Mouse (Mus musculus) heart, adult 2 months (tissue): ENCODE data around the gene Gm49661. TPM values are rescaled to one million over a fixed set of nuclear protein-coding genes. Genes with fewer than 3 reads are reported as not detected.

ENCODE experiments used
- DNase-seq, 2 experiments: peaks; one replicate each; pipeline ENCODE4 v3.0.0; 2021
- H3K27ac ChIP-seq: fragments of 200-600 bp; 2 replicates; pipeline ENCODE4 v1.8.1; 2022
- H3K27me3 ChIP-seq: fragments of 200-500 bp; 2 replicates; pipeline ENCODE4 v1.6.1; 2012; ENCODE audit warnings: mild to moderate bottlenecking, low read length, inconsistent platforms, mixed read lengths; ENCODE audit not compliant: control insufficient read depth, insufficient read depth
- H3K36me3 ChIP-seq: fragments of 200-500 bp; 2 replicates; pipeline ENCODE4 v1.6.1; 2012; ENCODE audit warnings: low read length, inconsistent platforms; ENCODE audit not compliant: control insufficient read depth, insufficient read depth
- H3K4me1 ChIP-seq: fragments of 200-500 bp; 2 replicates; pipeline ENCODE4 v1.6.1; 2011; ENCODE audit warnings: low read length; ENCODE audit not compliant: control insufficient read depth, insufficient read depth
- H3K4me3 ChIP-seq: fragments of 200-600 bp; 2 replicates; pipeline ENCODE4 v1.8.1; 2022
- H3K79me2 ChIP-seq: fragments of 200-500 bp; replicated peaks from 2 replicates; pipeline ENCODE4 v1.6.1; 2012; ENCODE audit warnings: mild to moderate bottlenecking, inconsistent platforms, low read length, moderate library complexity, mixed read lengths; ENCODE audit not compliant: control insufficient read depth, insufficient read depth
- H3K9ac ChIP-seq: fragments of 200-500 bp; 2 replicates; pipeline ENCODE4 v1.6.1; 2012; ENCODE audit warnings: low read depth, mild to moderate bottlenecking, control low read depth, inconsistent platforms, low read length, mixed read lengths
- CTCF ChIP-seq: fragments of 200-600 bp; IDR thresholded peaks from 2 replicates; pipeline ENCODE4 v1.8.1; 2022; ENCODE audit warnings: antibody characterized with exemption, mild to moderate bottlenecking, moderate library complexity
- EP300 ChIP-seq: fragments of 200-500 bp; IDR thresholded peaks from 2 replicates; pipeline ENCODE4 v1.6.1; 2011; ENCODE audit warnings: low read depth, low read length, control low read depth; ENCODE audit not compliant: insufficient read depth
- POLR2A ChIP-seq: fragments of 200-500 bp; IDR thresholded peaks from 2 replicates; pipeline ENCODE4 v1.6.1; 2011; ENCODE audit warnings: mild to moderate bottlenecking, low read depth, low read length, control low read depth; ENCODE audit not compliant: insufficient read depth
- WGBS: fragments of 180-500 bp; shearing (Covaris S2); methylation state at CpG from one replicate; pipeline ENCODE4 v1.1.7; 2018; 5-methylcytosine and 5-hydroxymethylcytosine counted together
- intact Hi-C: fragments of 180-260 bp; cut with DNase I; formaldehyde crosslinking; loops from one replicate; pipeline ENCODE4 v1.15.1; 2025
- polyA plus RNA-seq: library from polyadenylated mRNA; depleted of rRNA; stranded (reverse); fragments of >200 nt; gene quantifications from 2 replicates; pipeline ENCODE4 v1.2.3, GENCODE M21; 2012
- total RNA-seq, 2 experiments: library from RNA; stranded (reverse); gene quantifications; 2 replicates each; pipeline ENCODE4 v1.2.3; 2021

Gene Gm49661
- total and polyA plus RNA-seq, 3 experiments: 1.3 to 2.1 TPM; not detected in 1

GRCm38 (mm10) chr8:84990349-84990748 lies 21.1 kb upstream of the Gm49661 start, which contains the start of gene Hook2:
Gene Hook2, plus strand, starts transcription at chr8:84990603.
- peak; percentile 98 for TF ChIP-seq EP300
- TF ChIP-seq CTCF: peak; percentile 63
- TF ChIP-seq POLR2A: peak; percentile 87
- intact Hi-C loops: no loop called here
- H3K4me1 ChIP-seq: peaks cover 8% of the 10 kb centered on the region
- H3K27me3 ChIP-seq: no peaks in the 10 kb centered on the region
- no peaks in the 10 kb centered on the region for H3K79me2 ChIP-seq
- no peaks in the 10 kb centered on the region for H3K36me3 ChIP-seq
- peak within 1 kb of the TSS; percentile 89 for H3K27ac ChIP-seq
- peak within 1 kb of the TSS; percentile 58 for H3K4me3 ChIP-seq
- peak within 1 kb of the TSS; percentile 64 for H3K9ac ChIP-seq
- WGBS: under 1% methylated on average over 28 of the region's 28 CpGs
- DNase-seq: peak; percentile 96 to 97

DNA sequence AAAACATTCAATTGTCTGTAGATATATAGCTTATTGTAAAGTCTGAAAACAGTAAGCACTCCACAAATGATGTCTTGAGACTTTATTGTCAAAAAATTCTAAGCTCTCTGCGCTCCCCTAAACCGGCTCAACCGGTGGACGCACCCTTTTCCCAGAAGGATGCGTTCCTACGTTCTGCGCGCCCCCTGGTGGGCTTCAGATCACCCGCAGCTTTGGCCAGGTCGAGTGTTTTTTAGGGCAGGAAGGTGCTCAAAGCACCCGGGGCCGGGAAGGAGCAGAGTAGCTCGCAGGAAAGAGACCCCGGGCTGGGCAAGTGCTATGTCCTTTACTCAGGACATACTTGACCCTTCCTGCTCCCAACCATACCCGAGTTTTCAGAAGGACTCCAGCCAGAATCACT lies 20.6 kb upstream of the Gm49661 start:
- DNase-seq: peak; percentile 93 to 95
- H3K27me3 ChIP-seq: no peaks in the 10 kb centered on the region
- under 1% methylated on average over 15 of the region's 15 CpGs for WGBS
- peak overlapping the region; percentile 58 for H3K4me3 ChIP-seq
- no peaks in the 10 kb centered on the region for H3K79me2 ChIP-seq
- peak; percentile 89 for TF ChIP-seq EP300
- TF ChIP-seq POLR2A: no peak
- peak; percentile 67 for TF ChIP-seq CTCF
- intact Hi-C loops: loop anchor here (1.0 to 2.0 kb wide), 2 partner anchors 16 to 325 kb away; no protein-coding TSS in a partner anchor
- H3K36me3 ChIP-seq: no peaks in the 10 kb centered on the region
- H3K27ac ChIP-seq: peak overlapping the region; percentile 89
- peaks cover 10% of the 10 kb centered on the region for H3K4me1 ChIP-seq
- peak overlapping the region; percentile 64 for H3K9ac ChIP-seq

DNA sequence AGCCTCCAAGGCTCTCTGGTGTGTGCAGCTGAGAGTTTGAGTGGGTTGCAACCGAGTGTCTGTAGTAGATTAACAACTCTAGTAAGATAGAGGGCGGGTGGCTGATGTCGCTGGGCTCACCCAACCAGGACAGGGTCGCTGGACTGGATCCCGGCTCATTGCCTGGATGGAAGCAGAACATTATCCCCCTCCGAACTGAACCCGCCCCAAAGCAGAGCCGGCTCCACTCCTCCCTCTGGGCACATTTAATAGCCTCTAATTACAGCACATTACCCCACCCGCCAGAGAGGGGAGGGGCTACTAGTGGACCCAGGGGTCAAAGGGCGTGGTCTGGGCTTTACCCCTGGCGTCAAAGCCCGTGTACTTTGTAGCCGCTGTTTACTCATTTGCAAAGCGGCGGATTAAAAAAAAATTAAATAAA lies 20.1 kb upstream of the Gm49661 start:
- Histone ChIP-seq H3K27me3 (no peaks in the 10 kb centered on the region), H3K4me3 (peak overlapping the region; percentile 0; the same call in 1 of the 2 replicates), H3K27ac (peak overlapping the region; percentile 89), H3K4me1 (peaks cover 13% of the 10 kb centered on the region), H3K36me3 (no peaks in the 10 kb centered on the region), H3K79me2 (no peaks in the 10 kb centered on the region), H3K9ac (no peak overlapping the region)
- peak; percentile 69 to 75 for DNase-seq
- TF ChIP-seq EP300: no peak
- no peak for TF ChIP-seq POLR2A
- no peak for TF ChIP-seq CTCF
- intact Hi-C loops: loop anchor here (1.0 to 2.0 kb wide), 2 partner anchors 15 to 325 kb away; no protein-coding TSS in a partner anchor
- 16% methylated on average over 15 of the region's 15 CpGs for WGBS

DNA sequence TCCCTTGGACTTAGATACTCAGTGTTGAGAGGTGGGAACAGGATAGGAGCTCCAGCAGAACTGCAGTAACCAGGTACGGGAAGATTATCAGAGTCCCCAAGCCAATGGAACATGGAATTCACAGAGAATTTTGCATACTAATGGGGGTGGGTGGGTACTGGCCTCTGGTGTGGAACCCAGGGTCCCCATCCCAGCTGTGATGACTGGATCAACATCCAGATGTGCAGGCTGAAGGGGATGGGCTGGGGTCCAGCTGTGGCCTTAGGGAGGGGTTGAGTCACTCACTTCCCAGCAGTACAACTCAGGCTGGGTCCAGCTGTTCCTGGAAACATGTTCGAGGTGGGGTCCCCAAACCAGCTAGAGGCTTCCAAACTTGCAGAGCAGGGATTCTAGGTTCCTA lies 18.7 kb upstream of the Gm49661 start:
- intact Hi-C loops: loop anchor here (2.0 kb wide), 1 partner anchor 323 kb away; no protein-coding TSS in a partner anchor
- Histone ChIP-seq H3K27me3 (no peaks in the 10 kb centered on the region), H3K4me3 (no peak overlapping the region), H3K27ac (no peak overlapping the region), H3K79me2 (no peaks in the 10 kb centered on the region), H3K4me1 (peaks cover 17% of the 10 kb centered on the region), H3K36me3 (no peaks in the 10 kb centered on the region), H3K9ac (no peak overlapping the region)
- WGBS: 66% methylated on average over 2 of the region's 2 CpGs
- TF ChIP-seq POLR2A (no peak), CTCF (no peak)
- peak; percentile 58 to 61 for DNase-seq

DNA sequence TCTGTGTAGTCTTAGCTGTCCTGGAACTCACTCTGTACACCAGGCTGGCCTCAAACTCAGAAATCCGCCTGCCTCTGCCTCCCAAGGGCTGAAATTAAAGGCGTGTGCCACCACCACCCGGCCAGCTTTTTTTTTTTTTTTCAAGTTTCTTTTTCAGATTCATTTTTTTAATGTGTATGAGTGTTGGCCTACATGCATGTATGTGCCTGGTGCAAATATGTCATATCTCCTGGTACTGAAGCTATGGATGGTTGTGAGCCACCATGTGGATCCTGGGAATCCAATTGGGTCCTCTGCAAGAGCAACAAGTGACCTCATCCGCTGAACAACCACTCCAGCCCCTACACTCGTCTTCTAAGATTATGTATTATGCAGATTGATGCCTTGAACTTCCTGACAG lies 18.2 kb upstream of the Gm49661 start:
- Histone ChIP-seq H3K79me2 (no peaks in the 10 kb centered on the region), H3K27me3 (no peaks in the 10 kb centered on the region), H3K36me3 (no peaks in the 10 kb centered on the region), H3K9ac (no peak overlapping the region), H3K4me1 (peaks cover 17% of the 10 kb centered on the region), H3K4me3 (no peak overlapping the region), H3K27ac (no peak overlapping the region)
- intact Hi-C loops: no loop called here
- no peak for DNase-seq
- 88% methylated on average over 5 of the region's 5 CpGs for WGBS
- TF ChIP-seq CTCF: no peak
- TF ChIP-seq POLR2A: no peak
- TF ChIP-seq EP300: no peak

GRCm38 (mm10) chr8:84986379-84986945 lies 17.2 kb upstream of the Gm49661 start:
- peaks cover 17% of the 10 kb centered on the region for H3K4me1 ChIP-seq
- H3K9ac ChIP-seq: peak overlapping the region; percentile 57
- 36% methylated on average over 8 of the region's 8 CpGs for WGBS
- peak overlapping the region; percentile 87 for H3K27ac ChIP-seq
- H3K27me3 ChIP-seq: no peaks in the 10 kb centered on the region
- H3K79me2 ChIP-seq: no peaks in the 10 kb centered on the region
- intact Hi-C loops: no loop called here
- no peaks in the 10 kb centered on the region for H3K36me3 ChIP-seq
- H3K4me3 ChIP-seq: peak overlapping the region; percentile 79
- DNase-seq: no peak
- TF ChIP-seq POLR2A (no peak), EP300 (no peak), CTCF (no peak)
